Mouse (Mus musculus): Measurements from ENCODE around the gene H2-K1. TPM values are rescaled to one million over a fixed set of nuclear protein-coding genes. Genes with fewer than 3 reads are reported as not detected.

The H2-K1 gene
- polyA plus RNA-seq, 1 experiment from 2014 or later = 79.5 TPM

GRCm38 (mm10) chr17:33965846-33966550 is 34.1 kb downstream of the H2-K1 start:
- no peak for TF ChIP-seq CTCF (IDR thresholded peaks at IDR 0.05)
- DNase-seq (ENCODE audit: low read depth, low spot score) = no peak
- H3K27me3 ChIP-seq = no peaks in the 10 kb centered on the region
- ChIA-PET CTCF (interaction anchor here (0.9 to 1.1 kb wide), 3 partner anchors 8 to 26 kb away, joined by 3 to 4 read pairs (median 4); no protein-coding TSS in a partner anchor), POLR2A (no interaction called here)
- ATAC-seq = no peak
- in situ Hi-C loops (cut with MboI; ENCODE audit: low pct_unique_long_range_greater_than_20kb) = loop anchor here (5.0 to 10.0 kb wide), 2 partner anchors 36 to 1339 kb away; partner anchors contain the start of gene H2-K1

GRCm38 (mm10) chr17:33965082-33965845 is 34.9 kb downstream of the H2-K1 start:
- DNase-seq (ENCODE audit: low read depth, low spot score) (no peak), ATAC-seq (no peak)
- CTCF ChIA-PET = interaction anchor here (1.0 to 1.1 kb wide), 2 partner anchors 17 to 27 kb away, joined by 3 to 4 read pairs; no protein-coding TSS in a partner anchor
- H3K27me3 ChIP-seq = no peaks in the 10 kb centered on the region
- POLR2A ChIA-PET = no interaction called here
- in situ Hi-C loops (cut with MboI; ENCODE audit: low pct_unique_long_range_greater_than_20kb) = loop anchor here (5.0 to 10.0 kb wide), 2 partner anchors 37 to 1340 kb away; partner anchors contain the start of gene H2-K1
- no peak for TF ChIP-seq CTCF (IDR thresholded peaks at IDR 0.05)

GRCm38 (mm10) chr17:33962876-33963275 is 37.3 kb downstream of the H2-K1 start:
- ATAC-seq (no peak), DNase-seq (ENCODE audit: low read depth, low spot score) (no peak)
- CTCF ChIA-PET = interaction anchor here (0.8 kb wide), 1 partner anchor 41 kb away, joined by 3 read pairs; no protein-coding TSS in a partner anchor

GRCm38 (mm10) chr17:33959948-33960347 is 40.2 kb downstream of the H2-K1 start:
- no peaks in the 10 kb centered on the region for H3K27me3 ChIP-seq
- ChIA-PET POLR2A (no interaction called here), CTCF (no interaction called here)
- ATAC-seq (no peak), DNase-seq (ENCODE audit: low read depth, low spot score) (no peak)
- in situ Hi-C loops (cut with MboI; ENCODE audit: low pct_unique_long_range_greater_than_20kb) = loop anchor here (10.0 kb wide), 1 partner anchor 1345 kb away; no protein-coding TSS in a partner anchor
- no peak for TF ChIP-seq CTCF (IDR thresholded peaks at IDR 0.05)

More at GRCm38 (mm10) chr17:33962876-33963275, 37.3 kb downstream of the H2-K1 start:
- TF ChIP-seq CTCF (IDR thresholded peaks at IDR 0.05) = no peak
- H3K27me3 ChIP-seq = no peaks in the 10 kb centered on the region
- POLR2A ChIA-PET = no interaction called here
- in situ Hi-C loops (cut with MboI; ENCODE audit: low pct_unique_long_range_greater_than_20kb) = loop anchor here (10.0 kb wide), 1 partner anchor 1342 kb away; no protein-coding TSS in a partner anchor

GRCm38 (mm10) chr17:33959135-33959534 is 41.0 kb downstream of the H2-K1 start:
- POLR2A ChIA-PET = no interaction called here
- H3K27me3 ChIP-seq = no peaks in the 10 kb centered on the region
- CTCF ChIA-PET = interaction anchor here (1.1 kb wide), 1 partner anchor 23 kb away, joined by 3 read pairs; no protein-coding TSS in a partner anchor
- no peak for DNase-seq (ENCODE audit: low read depth, low spot score)
- TF ChIP-seq CTCF (IDR thresholded peaks at IDR 0.05) = no peak
- in situ Hi-C loops (cut with MboI; ENCODE audit: low pct_unique_long_range_greater_than_20kb) = no loop called here
- no peak for ATAC-seq

- no peak for ATAC-seq
- ChIA-PET CTCF (interaction anchor here (1.0 to 1.3 kb wide), 3 partner anchors 8 to 24 kb away, joined by 3 to 4 read pairs (median 3); no protein-coding TSS in a partner anchor), POLR2A (no interaction called here)
- H3K27me3 ChIP-seq = no peaks in the 10 kb centered on the region
- no peak for DNase-seq (ENCODE audit: low read depth, low spot score)
- in situ Hi-C loops (cut with MboI; ENCODE audit: low pct_unique_long_range_greater_than_20kb) = no loop called here
- no peak for TF ChIP-seq CTCF (IDR thresholded peaks at IDR 0.05)
Observed at GRCm38 (mm10) chr17:33958451-33958850, 41.7 kb downstream of the H2-K1 start.

- ChIA-PET CTCF (interaction anchor here (1.0 to 1.3 kb wide), 3 partner anchors 9 to 11 kb away, joined by 3 to 4 read pairs (median 4); no protein-coding TSS in a partner anchor), POLR2A (no interaction called here)
- ATAC-seq (no peak), DNase-seq (ENCODE audit: low read depth, low spot score) (no peak)
- no peaks in the 10 kb centered on the region for H3K27me3 ChIP-seq
- in situ Hi-C loops (cut with MboI; ENCODE audit: low pct_unique_long_range_greater_than_20kb) = no loop called here
- no peak for TF ChIP-seq CTCF (IDR thresholded peaks at IDR 0.05)
Observed at GRCm38 (mm10) chr17:33957493-33957892, 42.7 kb downstream of the H2-K1 start.

GRCm38 (mm10) chr17:33956336-33956735 is 43.8 kb downstream of the H2-K1 start:
- no peak for TF ChIP-seq CTCF (IDR thresholded peaks at IDR 0.05)
- DNase-seq (ENCODE audit: low read depth, low spot score) (no peak), ATAC-seq (no peak)
- POLR2A ChIA-PET = interaction anchor here (1.0 to 3.2 kb wide), 6 partner anchors 11 to 53 kb away, joined by 3 to 9 read pairs (median 4); partner anchors contain the start of genes Daxx and Wdr46
- CTCF ChIA-PET = interaction anchor here (1.2 to 1.3 kb wide), 3 partner anchors 12 to 28 kb away, joined by 3 to 5 read pairs (median 4); partner anchors contain the start of genes Pfdn6 and Wdr46
- in situ Hi-C loops (cut with MboI; ENCODE audit: low pct_unique_long_range_greater_than_20kb) = no loop called here
- H3K27me3 ChIP-seq = no peaks in the 10 kb centered on the region

- TF ChIP-seq CTCF (IDR thresholded peaks at IDR 0.05) = no peak
- ChIA-PET POLR2A (interaction anchor here (1.0 to 3.2 kb wide), 6 partner anchors 10 to 53 kb away, joined by 3 to 9 read pairs (median 4); partner anchors contain the start of genes Daxx and Wdr46), CTCF (interaction anchor here (1.2 to 1.3 kb wide), 2 partner anchors 15 to 29 kb away, joined by 3 to 5 read pairs; partner anchors contain the start of genes Pfdn6 and Wdr46)
Observed at GRCm38 (mm10) chr17:33955555-33956214, 44.5 kb downstream of the H2-K1 start, which contains the start of the genes Vps52 and Rps18. TSS of gene Vps52 (plus strand) at chr17:33955812. TSS of gene Rps18 (minus strand) at chr17:33956001.

More at GRCm38 (mm10) chr17:33955555-33956214, 44.5 kb downstream of the H2-K1 start, which contains the start of the genes Vps52 and Rps18:
- ATAC-seq = peak; percentile 56
- H3K27me3 ChIP-seq = no peaks in the 10 kb centered on the region
- peak; percentile 91 for DNase-seq (ENCODE audit: low read depth, low spot score)
- in situ Hi-C loops (cut with MboI; ENCODE audit: low pct_unique_long_range_greater_than_20kb) = no loop called here
